Mouse (Mus musculus) hindbrain, embryonic 10.5 days (tissue): ENCODE results near the gene Tlr11. TPM values are rescaled to one million over a fixed set of nuclear protein-coding genes. Genes with fewer than 3 reads are reported as not detected.
A peak's percentile ranks its signal among the peaks of the same experiment; 100 is the strongest.

Experiments used
- DNase-seq: peaks from one replicate; pipeline ENCODE4 v3.0.0-alpha.2; 2017; ENCODE audit warnings: low spot score
- H3K27ac ChIP-seq: fragments of 300-500 bp; sonication (generic); 2 replicates; pipeline ENCODE4 v1.5.1; 2016; ENCODE audit warnings: mild to moderate bottlenecking, moderate library complexity
- H3K27me3 ChIP-seq: fragments of 300-500 bp; sonication (generic); 2 replicates; pipeline ENCODE4 v1.6.1; 2016; ENCODE audit warnings: mild to moderate bottlenecking; ENCODE audit not compliant: poor library complexity, insufficient read depth, severe bottlenecking
- H3K36me3 ChIP-seq: fragments of 300-500 bp; sonication (generic); 2 replicates; pipeline ENCODE4 v1.6.1; 2016; ENCODE audit warnings: mild to moderate bottlenecking, moderate library complexity
- H3K4me1 ChIP-seq: fragments of 300-500 bp; sonication (generic); replicated peaks from 2 replicates; pipeline ENCODE4 v1.6.1; 2016; ENCODE audit warnings: mild to moderate bottlenecking
- H3K4me3 ChIP-seq: fragments of 300-500 bp; sonication (generic); 2 replicates; pipeline ENCODE4 v1.5.1; 2016; ENCODE audit warnings: mild to moderate bottlenecking, moderate library complexity
- H3K9me3 ChIP-seq: fragments of 300-500 bp; sonication (generic); 2 replicates; pipeline ENCODE4 v1.6.1; 2016; ENCODE audit warnings: mild to moderate bottlenecking, moderate library complexity
- WGBS: fragments of 180-500 bp; shearing (Covaris S2); methylation state at CpG from one replicate; pipeline ENCODE4 v1.1.7; 2016; 5-methylcytosine and 5-hydroxymethylcytosine counted together
- polyA plus RNA-seq: library from polyadenylated mRNA; unstranded; fragments of >200 nt; fragmentation: Nextera tagmentation; extraction: Ambion mirVana; gene quantifications from 2 replicates; pipeline ENCODE4 v1.2.1, GENCODE M21; 2016

Tlr11 gene
- polyA plus RNA-seq: not detected in 2 replicates

DNA sequence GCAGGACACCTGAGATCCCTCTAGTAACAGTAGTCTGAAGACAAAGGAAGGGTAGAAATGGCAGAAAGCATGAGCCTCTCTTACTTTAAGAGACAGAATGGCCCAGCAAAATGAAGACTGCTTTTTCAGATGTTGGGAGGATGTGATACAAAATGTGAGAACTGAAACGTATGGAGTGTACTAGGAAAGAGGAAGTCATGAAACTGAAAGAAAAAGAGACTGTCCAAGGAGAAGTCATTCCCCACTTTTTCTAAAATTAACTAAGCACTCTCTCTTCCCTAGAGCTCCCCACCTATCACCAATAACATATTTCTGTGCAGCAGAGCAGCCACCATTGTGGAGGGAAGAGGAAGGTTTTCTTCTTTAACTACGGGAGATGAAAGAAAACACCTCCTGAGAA is at the start of gene Tlr11:
TSS of gene Tlr11 (plus strand) at position 322 of the 400 bp plus-strand sequence.
- no peaks in the 10 kb centered on the region for H3K36me3 ChIP-seq
- H3K4me3 ChIP-seq: no peak within 1 kb of the TSS
- no peaks in the 10 kb centered on the region for H3K27me3 ChIP-seq
- no peak for DNase-seq
- no peaks in the 10 kb centered on the region for H3K9me3 ChIP-seq
- WGBS: 89% methylated on average over 2 of the region's 2 CpGs
- H3K4me1 ChIP-seq: no peaks in the 10 kb centered on the region
- H3K27ac ChIP-seq: no peak within 1 kb of the TSS

DNA sequence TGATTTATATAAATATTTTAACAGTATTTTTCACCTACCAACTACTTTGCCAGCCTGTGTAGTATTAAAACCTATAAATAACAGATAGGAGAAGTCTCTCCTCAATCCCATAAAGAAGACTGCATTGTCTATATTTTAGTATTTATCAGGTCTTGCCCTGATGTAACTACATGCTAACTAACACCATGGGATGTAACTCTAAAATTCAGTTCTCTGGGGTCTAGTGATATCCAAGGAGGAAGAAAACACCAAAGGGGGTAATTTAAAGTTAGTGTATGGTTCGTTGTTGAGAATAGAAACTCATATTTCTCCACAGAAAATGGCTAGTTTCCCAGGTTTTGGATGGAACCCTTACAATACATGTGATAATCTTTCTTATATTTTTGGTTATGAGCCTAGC is 31.1 kb upstream of the Tlr11 start, which contains the start of gene Olfr734:
TSS of gene Olfr734 (minus strand) at position 101 of the 400 bp plus-strand sequence.
- no peak for DNase-seq
- no peaks in the 10 kb centered on the region for H3K27me3 ChIP-seq

GRCm38 (mm10) chr14:50348796-50349195 is 8.9 kb upstream of the Tlr11 start, which contains the start of gene Olfr735:
Olfr735 (minus strand) TSS chr14:50348872.
- H3K27ac ChIP-seq: no peak within 1 kb of the TSS
- no peak for DNase-seq
- H3K4me1 ChIP-seq: no peaks in the 10 kb centered on the region
- H3K4me3 ChIP-seq: no peak within 1 kb of the TSS
- no peaks in the 10 kb centered on the region for H3K9me3 ChIP-seq
- WGBS: 90% methylated on average over 2 of the region's 2 CpGs
- no peaks in the 10 kb centered on the region for H3K27me3 ChIP-seq
- no peaks in the 10 kb centered on the region for H3K36me3 ChIP-seq

More for the DNA sequence above, 31.1 kb upstream of the Tlr11 start, which contains the start of gene Olfr734:
- Histone ChIP-seq H3K4me3 (no peak within 1 kb of the TSS), H3K36me3 (no peaks in the 10 kb centered on the region), H3K4me1 (no peaks in the 10 kb centered on the region), H3K27ac (no peak within 1 kb of the TSS), H3K9me3 (no peaks in the 10 kb centered on the region)
- WGBS: 70% methylated on average over 1 of the region's 1 CpGs

DNA sequence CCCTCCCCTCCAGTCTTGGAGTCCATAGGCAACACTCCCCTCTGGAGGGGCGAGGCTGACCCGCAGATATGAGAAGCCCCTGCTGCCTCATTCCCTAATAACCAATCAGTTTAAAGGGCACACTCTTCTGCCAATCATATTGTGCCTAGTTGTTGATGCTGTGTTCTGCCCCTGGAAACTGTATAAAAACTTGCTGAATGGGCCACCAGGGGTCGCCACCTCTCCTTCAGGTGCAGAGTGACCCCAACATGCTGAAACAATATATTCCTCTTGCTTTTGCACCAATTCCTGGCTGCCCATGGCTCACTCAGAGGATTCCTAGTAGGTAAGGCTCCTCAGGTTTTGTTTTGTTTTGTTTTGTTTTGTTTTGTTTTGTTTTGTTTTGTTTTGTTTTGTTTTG is 5.3 kb upstream of the Tlr11 start:
- Histone ChIP-seq H3K4me1 (no peaks in the 10 kb centered on the region), H3K27ac (no peak overlapping the region), H3K36me3 (no peaks in the 10 kb centered on the region), H3K9me3 (no peaks in the 10 kb centered on the region), H3K27me3 (no peaks in the 10 kb centered on the region), H3K4me3 (no peak overlapping the region)
- WGBS: 43% methylated on average over 3 of the region's 3 CpGs
- peak; percentile 19 for DNase-seq

DNA sequence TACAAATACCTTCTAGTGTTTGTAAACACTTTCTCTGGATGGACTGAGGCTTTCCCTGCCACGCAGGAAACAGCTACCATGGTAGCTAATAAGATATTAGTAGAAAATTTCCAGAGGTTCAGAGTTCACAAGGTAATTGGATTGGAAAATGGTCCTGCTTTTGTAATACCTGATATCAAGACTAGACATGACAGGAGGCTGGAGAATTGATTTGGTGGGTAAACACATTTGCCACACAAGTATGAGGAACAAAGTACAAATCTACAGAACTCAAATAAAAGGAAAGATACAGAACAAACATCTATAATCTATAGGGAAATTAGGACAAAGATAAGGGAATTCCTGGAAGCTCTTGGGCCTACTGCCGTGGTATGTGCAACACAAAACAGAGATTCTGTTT is 989 bp upstream of the Tlr11 start:
- DNase-seq: no peak
- H3K9me3 ChIP-seq: no peaks in the 10 kb centered on the region
- H3K4me3 ChIP-seq: no peak overlapping the region
- no peaks in the 10 kb centered on the region for H3K36me3 ChIP-seq
- no peaks in the 10 kb centered on the region for H3K27me3 ChIP-seq
- H3K27ac ChIP-seq: no peak overlapping the region
- 85% methylated on average over 2 of the region's 2 CpGs for WGBS
- H3K4me1 ChIP-seq: no peaks in the 10 kb centered on the region

GRCm38 (mm10) chr14:50360480-50360879 is 2.8 kb downstream of the Tlr11 start:
- H3K4me1 ChIP-seq: no peaks in the 10 kb centered on the region
- DNase-seq: no peak
- no peaks in the 10 kb centered on the region; the same call in 1 of the 2 replicates for H3K9me3 ChIP-seq
- H3K36me3 ChIP-seq: no peaks in the 10 kb centered on the region
- WGBS: 81% methylated on average over 3 of the region's 3 CpGs
- H3K27me3 ChIP-seq: no peaks in the 10 kb centered on the region
- no peak overlapping the region for H3K4me3 ChIP-seq
- no peak overlapping the region for H3K27ac ChIP-seq

- Histone ChIP-seq H3K27me3 (no peaks in the 10 kb centered on the region), H3K4me1 (no peaks in the 10 kb centered on the region), H3K4me3 (no peak overlapping the region), H3K27ac (no peak overlapping the region), H3K9me3 (no peaks in the 10 kb centered on the region; the same call in 1 of the 2 replicates), H3K36me3 (no peaks in the 10 kb centered on the region)
- 81% methylated on average over 2 of the region's 2 CpGs for WGBS
- DNase-seq: no peak
Measured at GRCm38 (mm10) chr14:50363561-50363960, 5.8 kb downstream of the Tlr11 start.

- 89% methylated on average over 2 of the region's 2 CpGs for WGBS
Measured at GRCm38 (mm10) chr14:50380863-50381262, 23.1 kb downstream of the Tlr11 start, which contains the start of gene Olfr736. Olfr736 (plus strand) TSS chr14:50381163.

DNA sequence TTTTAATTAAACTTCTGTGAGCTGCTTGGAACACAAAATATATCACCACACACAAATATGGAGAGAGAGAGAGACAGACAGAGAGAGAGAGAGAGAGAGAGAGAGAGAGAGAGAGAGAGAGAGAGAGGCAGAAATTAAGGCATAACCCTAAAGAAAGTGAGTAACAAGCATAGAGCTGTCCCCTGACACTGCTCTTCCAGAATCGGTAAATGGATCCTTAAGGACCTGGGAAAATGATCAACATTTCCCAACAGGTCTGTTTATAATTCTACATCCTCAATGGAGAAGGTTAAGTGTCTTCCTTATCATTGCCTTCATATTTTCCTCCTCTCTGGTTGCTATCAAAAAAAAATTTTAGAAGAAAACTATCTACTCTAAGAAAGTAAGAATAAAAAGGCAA is 49.6 kb downstream of the Tlr11 start, which contains the start of gene Olfr738:
TSS of gene Olfr738 (plus strand) at position 301 of the 400 bp plus-strand sequence.
- Histone ChIP-seq H3K9me3 (no peaks in the 10 kb centered on the region), H3K4me3 (no peak within 1 kb of the TSS), H3K27me3 (no peaks in the 10 kb centered on the region), H3K27ac (no peak within 1 kb of the TSS), H3K36me3 (no peaks in the 10 kb centered on the region), H3K4me1 (no peaks in the 10 kb centered on the region)
- DNase-seq: no peak
- 93% methylated on average over 1 of the region's 1 CpGs for WGBS

More at GRCm38 (mm10) chr14:50380863-50381262, 23.1 kb downstream of the Tlr11 start, which contains the start of gene Olfr736:
- Histone ChIP-seq H3K27me3 (no peaks in the 10 kb centered on the region), H3K36me3 (no peaks in the 10 kb centered on the region), H3K9me3 (no peaks in the 10 kb centered on the region), H3K27ac (no peak within 1 kb of the TSS), H3K4me1 (peaks cover 4% of the 10 kb centered on the region; the same call in 1 of the 2 replicates), H3K4me3 (no peak within 1 kb of the TSS)
- DNase-seq: no peak

Other genes starting within 250 kb of the Tlr11 start
- not detected in 2 replicates for gene Olfr727, start 234.7 kb upstream of the Tlr11 start, polyA plus RNA-seq
- gene Olfr728, start 215.2 kb upstream of the Tlr11 start, polyA plus RNA-seq: not detected in 2 replicates
- gene Olfr729, start 205.0 kb upstream of the Tlr11 start, polyA plus RNA-seq: 0.04 TPM in 1 of 2 replicates, not detected in the other
- not detected in 2 replicates for gene Olfr730, start 169.7 kb upstream of the Tlr11 start, polyA plus RNA-seq
- not detected in 2 replicates for gene Olfr731, start 116.0 kb upstream of the Tlr11 start, polyA plus RNA-seq
- gene Olfr732, start 73.7 kb upstream of the Tlr11 start, polyA plus RNA-seq: not detected in 2 replicates
- gene Olfr733, start 56.4 kb upstream of the Tlr11 start, polyA plus RNA-seq: not detected in 2 replicates
- gene Olfr734, start 31.2 kb upstream of the Tlr11 start, polyA plus RNA-seq: not detected in 2 replicates
- not detected in 2 replicates for gene Olfr735, start 9.0 kb upstream of the Tlr11 start, polyA plus RNA-seq
- not detected in 2 replicates for gene Olfr736, start 23.2 kb downstream of the Tlr11 start, polyA plus RNA-seq
- not detected in 2 replicates for gene Olfr738, start 49.7 kb downstream of the Tlr11 start, polyA plus RNA-seq
- not detected in 2 replicates for gene Olfr739, start 60.7 kb downstream of the Tlr11 start, polyA plus RNA-seq
- gene Olfr740, start 87.6 kb downstream of the Tlr11 start, polyA plus RNA-seq: not detected in 2 replicates
- gene Olfr741, start 114.8 kb downstream of the Tlr11 start, polyA plus RNA-seq: not detected in 2 replicates
- gene Olfr742, start 145.7 kb downstream of the Tlr11 start, polyA plus RNA-seq: not detected in 2 replicates
- not detected in 2 replicates for gene Olfr743, start 163.9 kb downstream of the Tlr11 start, polyA plus RNA-seq